Mouse (Mus musculus) hematopoietic multipotent progenitor cell, adult 10-12 weeks (in vitro differentiated cells): ENCODE measurements around the gene Pdc. TPM values are rescaled to one million over a fixed set of nuclear protein-coding genes. Genes with fewer than 3 reads are reported as not detected.

ENCODE experiments used
- polyA plus RNA-seq: library from polyadenylated mRNA; stranded (reverse); fragments of >175 nt; gene quantifications from 2 replicates; pipeline ENCODE4 v1.2.3, GENCODE M21; 2012; ENCODE audit warnings: low replicate concordance

The Pdc gene
- polyA plus RNA-seq: not detected in 2 replicates

DNA sequence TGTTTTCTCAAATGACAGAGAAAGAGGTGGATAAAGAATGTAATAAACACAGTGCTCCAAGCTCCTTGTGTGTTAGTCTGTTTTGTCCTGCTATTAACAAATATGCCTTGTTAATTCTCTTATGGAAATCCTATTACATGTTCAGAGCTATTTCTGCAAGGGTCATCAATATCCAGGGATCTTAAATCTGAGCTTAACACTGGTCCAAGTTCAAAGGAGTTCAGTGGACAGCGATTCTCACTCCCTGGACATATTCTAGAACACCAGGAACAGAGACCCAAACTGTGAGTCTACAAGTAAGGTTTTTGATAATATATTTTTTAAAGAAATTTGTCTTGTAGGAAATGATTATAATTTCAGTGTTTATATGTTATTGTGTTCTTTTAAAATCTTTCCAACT is at the start of gene Pdc:
Pdc (plus strand) TSS at position 213 of the 400 bp plus-strand sequence.

Other genes starting within 250 kb of the Pdc start
- gene Ptgs2, start 219.4 kb upstream of the Pdc start, polyA plus RNA-seq: 0.12 TPM in 1 of 2 replicates, not detected in the other
- 83.1 and 111 TPM in 2 replicates for gene Tpr, start 73.4 kb downstream of the Pdc start, polyA plus RNA-seq
- gene Odr4, start 73.7 kb downstream of the Pdc start, polyA plus RNA-seq: 6.4 and 6.5 TPM in 2 replicates
- 8.7 and 41.8 TPM in 2 replicates for gene Prg4, start 146.7 kb downstream of the Pdc start, polyA plus RNA-seq